Mouse (Mus musculus) Muller cell, postnatal 12 days (primary cell): ENCODE results near the gene Trmu.
"Not testable (repeated sequence)": the region's sequence is repeated elsewhere in the genome, so short reads cannot be mapped to it uniquely, and the experiment has no call there.

Experiments
- DNase-seq: peaks from one replicate; pipeline ENCODE4 v3.0.0-alpha.2; 2015; ENCODE audit errors: inconsistent ontology term

The Trmu gene

DNA sequence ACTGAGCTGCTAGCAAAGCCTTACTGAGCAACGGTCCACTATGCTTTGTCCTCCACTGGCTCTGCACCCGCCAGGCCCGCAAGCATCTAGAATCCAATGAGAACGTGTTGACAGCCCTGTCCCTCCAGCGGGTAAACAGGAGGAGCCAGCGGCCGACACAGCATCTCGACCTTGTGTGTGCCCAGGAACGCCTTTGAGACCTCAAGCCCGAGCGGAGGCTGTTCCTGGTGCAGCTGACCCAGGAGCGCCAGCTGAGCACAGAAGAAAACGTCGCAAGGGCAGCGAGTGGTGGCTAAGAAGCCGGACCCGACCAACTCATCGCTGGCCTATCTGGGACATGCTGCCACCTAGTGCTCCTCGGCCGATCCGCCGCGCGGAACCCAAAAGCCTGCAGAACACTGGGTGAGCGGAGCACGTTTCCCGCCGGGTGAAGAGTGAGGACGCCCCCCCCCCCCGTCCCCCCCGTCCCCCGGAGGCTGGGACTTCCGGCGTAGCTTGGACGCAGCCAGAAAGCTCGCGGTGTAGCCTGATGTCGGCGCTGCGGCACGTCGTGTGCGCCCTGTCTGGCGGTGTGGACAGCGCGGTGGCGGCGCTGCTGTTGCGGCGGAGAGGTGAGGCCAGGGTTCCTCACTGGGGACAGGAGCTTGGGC, at the start of gene Trmu:
Gene Trmu (plus strand): TSS at position 465 of the 650 bp plus-strand sequence.
- DNase-seq, result peak; percentile 96

DNA sequence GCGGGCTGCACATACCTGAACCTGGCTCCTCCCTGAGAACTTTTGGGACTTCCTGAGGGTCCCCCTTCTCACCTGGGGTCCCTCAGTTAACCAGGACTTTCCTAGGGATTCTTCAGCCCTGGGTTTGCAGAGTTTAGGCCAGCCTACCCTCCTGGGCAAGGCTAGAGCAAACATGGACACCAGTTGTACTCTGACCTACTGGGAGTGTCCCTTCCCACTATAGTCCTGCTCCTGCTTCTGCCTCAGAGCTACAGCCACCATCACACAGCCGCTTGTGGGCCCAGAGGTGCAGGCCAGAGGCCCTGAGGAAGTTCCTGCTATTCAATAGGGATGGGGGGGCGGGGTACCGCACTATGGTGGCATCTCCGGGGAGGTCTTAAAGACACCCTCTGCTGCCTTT, 49.6 kb upstream of the Trmu start:
- no peak for DNase-seq

DNA sequence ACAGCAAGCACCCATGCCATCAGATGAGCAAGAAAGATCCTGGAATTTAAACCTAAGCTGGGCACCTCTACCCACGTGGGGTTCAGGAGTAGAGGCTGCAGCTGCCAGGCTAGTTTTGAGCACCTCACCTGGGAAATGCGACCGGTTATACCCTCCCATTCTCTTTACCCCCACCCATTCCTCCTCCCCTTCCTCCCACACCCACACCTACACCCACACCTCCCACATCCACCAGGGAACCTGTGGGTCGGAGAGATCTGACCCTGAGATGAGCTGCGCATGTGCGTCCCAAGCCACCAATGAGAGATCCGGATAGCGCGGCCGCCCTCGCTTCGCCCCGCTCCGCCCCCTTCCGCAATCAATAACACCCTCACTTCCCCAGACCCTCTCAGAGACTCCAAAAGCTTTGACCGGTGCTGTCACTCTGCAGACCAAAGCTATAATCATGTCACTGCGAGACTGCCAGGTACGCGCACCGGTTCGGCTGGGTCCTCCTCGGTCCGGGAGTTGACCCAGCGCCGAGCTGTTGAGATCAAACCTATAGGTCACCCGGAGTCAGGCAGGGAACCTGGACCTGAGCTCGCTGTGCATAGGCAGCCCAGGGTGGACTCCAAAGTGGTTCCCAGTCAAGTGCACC, 47.0 kb upstream of the Trmu start, which contains the start of gene Ttc38:
Gene Ttc38 (plus strand): TSS at position 353 of the 637 bp plus-strand sequence.
- DNase-seq, result peak; percentile 78

DNA sequence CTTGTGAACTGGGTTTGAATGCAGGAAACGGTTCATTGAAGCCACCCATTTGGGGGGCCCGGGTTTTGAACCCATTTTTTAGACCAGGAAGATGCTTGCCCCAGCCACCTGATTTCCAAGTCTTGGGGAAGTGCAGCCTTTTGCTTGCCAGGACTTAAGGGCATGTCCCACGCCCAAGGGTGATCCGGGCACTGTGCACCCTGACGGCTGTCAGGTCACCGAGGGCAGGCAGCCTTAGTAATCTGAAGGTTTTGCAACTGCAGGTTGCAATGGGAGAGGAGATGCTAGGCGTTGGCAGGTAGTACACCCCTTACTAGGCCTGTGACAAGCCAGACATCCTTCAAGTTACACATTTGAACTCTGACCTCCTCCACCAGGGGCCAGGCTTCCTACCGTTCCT, 46.5 kb upstream of the Trmu start:
- DNase-seq, result no peak

DNA sequence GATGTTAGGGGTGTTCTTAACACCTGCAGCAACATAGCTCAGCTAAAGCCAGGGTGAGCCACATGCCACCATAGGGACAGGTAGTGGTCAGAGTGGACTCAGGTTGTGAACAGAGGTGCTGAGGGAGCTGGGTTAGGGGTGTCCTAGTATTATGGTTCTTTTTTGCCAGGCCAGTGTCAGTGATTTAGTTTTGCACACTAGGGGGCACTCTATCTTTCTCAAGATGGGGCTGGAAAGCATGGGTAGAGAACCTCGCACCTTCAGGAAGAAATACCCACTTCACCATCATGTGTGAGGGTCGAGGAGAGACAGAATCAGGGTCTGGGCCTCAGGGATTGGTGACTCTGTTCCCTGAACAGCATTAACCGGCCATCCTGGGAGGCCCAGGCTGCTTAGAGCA, 43.8 kb upstream of the Trmu start:
- no peak for DNase-seq

DNA sequence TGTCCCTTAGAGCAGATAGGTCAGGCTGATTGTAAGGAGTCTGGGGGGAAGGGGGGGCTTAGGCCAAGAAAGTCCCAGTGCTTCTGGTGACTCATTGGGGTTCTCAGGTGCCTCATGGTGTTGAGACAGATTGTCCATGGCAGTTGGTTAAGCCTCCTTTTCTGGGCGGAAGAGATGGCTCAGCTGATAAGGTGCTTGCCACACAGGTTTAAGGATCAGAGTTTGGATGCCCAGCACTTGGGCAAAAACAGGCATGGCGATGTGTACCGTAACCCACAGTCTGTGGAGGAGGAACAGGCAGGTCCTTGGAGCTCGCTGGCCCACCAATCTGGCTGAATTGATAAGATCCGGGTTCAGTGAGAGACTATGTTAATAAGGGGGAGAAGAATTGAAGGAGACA, 42.2 kb upstream of the Trmu start:
- no peak for DNase-seq

DNA sequence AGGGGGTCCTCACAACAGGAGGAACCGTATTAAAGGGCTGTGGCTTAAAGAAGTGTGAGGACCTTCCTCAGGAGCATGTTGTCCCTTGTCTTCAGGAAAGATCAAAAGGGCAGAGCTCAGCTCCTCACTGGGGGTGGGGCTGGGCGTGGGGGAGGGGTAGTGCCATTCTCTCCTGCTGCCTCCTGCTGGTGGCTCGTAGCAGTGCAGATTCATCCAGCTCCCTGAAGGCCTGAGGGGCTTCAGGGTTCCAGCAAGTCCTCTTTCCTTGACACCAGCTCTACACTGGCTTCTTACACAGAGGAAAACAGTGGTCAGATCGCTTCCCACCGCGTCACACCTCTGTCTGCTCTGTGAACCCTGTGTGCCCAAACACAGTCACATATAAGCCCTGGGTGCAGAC, 38.1 kb upstream of the Trmu start:
- no peak for DNase-seq

DNA sequence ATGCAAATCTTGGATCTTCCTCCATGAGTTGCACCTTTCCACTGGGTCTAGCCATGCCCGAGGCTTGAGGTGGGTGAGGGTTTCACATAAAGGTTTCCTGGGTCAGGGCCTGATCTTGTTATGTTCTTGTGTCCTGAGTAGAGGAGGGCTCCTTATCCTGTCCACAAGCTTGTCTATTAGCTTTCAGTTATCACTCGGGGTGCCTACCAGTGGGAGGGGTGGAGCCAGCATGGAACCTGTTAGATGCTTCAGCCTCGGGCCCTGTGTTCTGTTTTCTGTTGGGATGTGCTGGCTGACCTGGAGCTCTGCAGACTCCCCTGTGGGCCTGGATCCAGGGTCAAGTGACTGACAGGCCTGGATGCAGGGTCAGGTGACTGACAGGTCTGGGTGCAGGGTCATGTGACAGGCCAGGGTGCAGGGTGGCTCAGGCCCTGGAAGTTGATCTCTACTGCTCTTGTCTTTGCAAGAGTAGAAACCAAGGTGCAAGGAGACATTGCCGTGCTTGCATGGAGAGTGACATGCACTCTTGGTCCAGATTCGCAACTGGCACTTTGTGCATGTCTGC, 37.2 kb upstream of the Trmu start:
- no peak for DNase-seq

DNA sequence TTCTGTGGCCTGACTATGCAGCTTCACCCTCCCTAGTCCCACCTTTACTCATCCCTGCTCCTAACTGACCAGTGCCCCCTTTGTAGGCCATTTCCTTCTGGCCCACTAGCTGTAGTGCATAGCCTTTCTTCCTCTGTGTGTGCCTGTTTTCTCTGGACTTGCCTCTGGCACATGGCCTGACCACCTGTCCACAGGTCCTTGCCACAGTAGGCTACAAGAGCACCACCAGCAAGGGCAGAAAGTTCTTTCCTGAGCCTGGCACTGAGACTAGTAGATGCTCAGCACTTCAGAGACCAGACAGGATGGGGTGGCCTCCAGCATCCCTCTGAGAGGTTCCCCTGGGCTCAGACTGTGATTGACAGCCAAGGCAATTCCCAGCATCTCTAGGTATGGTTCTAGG, 34.0 kb upstream of the Trmu start:
- no peak for DNase-seq

DNA sequence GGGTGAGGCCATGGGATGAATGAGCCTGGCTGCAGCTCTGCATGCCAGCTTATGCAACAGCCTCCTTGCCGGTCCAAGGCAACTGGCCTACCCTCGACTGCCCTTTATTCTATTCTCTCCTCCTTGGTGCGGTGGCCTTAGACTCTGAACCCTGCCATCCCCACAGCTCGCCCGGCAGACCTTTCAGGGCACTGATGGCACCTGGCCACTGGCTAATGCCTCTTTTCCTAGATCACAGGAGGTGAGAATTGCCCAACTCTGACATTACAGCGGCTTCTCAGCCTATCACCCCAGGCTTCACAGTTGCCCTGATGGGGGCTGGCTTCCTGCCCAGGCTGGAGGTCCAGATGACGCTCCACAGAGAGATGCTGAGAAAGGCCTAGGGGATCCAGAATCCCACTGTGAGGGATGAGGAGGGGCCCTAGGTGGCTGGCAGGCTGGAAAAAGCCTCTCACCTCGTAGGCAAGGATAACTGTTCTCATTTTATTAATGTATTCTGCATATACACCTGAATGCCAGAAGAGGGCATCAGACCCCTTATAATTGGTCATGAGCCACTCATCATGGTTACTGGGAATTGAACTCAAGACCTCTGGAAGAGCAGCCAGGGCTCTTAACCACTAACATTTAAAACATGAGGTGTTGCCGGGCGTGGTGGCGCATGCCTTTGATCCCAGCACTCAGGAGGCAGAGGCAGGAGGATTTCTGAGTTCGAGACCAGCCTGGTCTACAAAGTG, 27.3 kb upstream of the Trmu start:
- no peak for DNase-seq

DNA sequence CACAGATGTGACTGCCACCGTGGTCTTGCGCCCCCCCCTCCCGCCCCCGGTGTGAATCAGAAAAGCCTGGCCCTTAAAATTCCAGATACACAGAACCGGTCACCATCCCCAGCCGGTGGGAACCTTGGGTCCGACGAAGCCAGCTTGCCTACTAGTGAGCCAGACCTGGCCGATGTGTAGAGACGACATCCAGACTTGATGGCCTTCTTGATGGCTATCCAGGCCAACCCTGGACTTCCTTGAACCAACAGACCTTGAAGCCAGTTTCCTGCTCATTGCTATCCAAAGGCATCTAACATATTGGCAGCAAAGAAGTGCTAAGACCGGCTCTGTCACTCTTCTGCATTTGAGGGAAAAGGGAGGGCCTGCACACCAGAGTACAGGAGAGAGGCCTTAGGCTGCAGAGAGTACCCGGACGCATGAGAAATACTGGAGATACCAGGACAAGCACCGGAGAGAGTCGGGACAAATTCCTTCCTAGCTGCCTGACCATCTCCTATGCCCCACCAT, 20.1 kb upstream of the Trmu start:
- DNase-seq, result no peak

DNA sequence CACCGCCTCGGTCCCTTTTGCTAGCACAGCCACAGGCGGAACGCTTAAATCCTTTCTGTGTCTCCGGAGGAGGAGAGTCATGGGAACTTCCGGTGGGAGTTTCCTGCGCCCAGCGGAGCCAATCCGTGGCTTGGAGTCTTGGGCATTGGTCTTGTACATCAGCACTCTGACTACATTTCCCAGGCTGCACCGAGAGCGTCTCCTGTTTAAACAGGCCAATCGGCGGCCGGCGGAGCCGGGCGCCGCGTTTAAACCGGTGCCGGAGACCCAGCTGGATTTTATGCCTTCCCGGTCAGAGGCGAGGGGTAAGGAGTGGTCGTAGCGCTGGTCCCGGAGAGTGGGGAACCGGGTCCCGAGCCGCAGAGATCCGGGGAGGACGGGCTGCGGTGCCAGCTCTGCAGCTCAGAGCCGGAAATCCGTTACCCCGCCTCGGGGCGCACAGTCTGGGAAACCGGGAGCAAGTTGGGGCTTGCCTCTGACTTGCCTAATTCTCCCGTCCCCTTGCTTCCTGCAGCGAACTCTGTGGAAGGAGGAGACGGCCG, 19.6 kb upstream of the Trmu start, which contains the start of gene Gtse1:
Gene Gtse1 (plus strand): TSS at position 256 of the 542 bp plus-strand sequence.
- peak; percentile 96 for DNase-seq

DNA sequence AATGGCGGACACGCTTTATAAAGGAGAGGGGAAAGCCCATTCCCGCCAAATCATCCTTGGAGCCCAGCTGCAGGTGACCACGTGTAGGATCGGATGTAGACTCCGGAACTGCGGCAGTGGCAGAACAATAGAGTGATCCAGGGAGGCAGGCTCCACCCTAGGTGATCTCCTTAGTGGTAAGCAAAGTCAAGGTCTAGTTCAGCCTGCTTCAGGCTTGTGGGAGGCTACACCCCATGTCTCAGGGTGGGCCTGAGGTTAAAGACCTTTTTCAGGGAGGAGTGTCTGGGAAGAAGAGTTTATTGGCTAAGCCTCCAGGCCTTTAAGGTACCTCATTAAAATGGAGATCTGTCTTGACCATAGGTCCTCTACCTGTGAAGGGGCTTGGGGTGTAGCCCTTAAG, 13.2 kb upstream of the Trmu start:
- DNase-seq, result not testable (repeated sequence)

DNA sequence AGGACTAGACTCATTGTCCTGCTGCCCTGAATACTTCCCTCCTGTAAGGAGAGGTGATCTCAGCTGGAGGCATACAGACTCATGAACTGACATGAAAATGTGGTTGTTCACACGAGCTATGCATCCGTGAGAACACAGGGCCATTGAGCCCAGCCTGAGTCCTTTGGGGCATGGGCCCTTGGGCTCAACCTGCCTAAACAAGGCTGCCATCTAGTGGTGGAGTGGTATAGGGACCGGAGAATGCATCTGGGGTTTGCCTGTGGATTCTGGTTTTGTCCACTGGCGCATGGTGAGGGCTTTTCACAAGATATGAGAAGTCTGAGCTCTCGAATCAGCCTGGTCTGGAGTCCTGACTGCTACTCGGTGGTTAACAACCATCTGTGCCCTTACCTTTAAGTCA, 11.4 kb upstream of the Trmu start:
- peak; percentile 62 for DNase-seq

DNA sequence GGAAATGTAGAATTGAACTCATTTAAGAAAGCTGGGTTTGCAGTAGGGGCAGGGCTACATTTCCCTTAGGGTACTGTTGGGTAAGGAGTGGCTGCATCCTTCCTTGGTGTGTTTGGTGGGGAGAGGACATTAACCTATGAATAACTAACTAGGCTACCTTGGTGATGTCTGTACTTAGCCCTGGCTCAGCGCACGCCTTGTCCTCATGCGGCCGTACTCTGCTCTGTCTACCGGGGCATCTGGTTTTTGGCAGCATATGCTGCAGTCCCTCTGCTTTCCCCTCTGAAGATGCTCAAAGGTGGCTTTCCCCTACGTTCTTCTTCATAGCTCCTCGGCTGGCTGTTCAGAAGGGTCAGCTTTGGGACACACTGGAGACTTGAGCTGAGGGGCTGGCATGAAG, 1.8 kb upstream of the Trmu start:
- DNase-seq, result no peak

DNA sequence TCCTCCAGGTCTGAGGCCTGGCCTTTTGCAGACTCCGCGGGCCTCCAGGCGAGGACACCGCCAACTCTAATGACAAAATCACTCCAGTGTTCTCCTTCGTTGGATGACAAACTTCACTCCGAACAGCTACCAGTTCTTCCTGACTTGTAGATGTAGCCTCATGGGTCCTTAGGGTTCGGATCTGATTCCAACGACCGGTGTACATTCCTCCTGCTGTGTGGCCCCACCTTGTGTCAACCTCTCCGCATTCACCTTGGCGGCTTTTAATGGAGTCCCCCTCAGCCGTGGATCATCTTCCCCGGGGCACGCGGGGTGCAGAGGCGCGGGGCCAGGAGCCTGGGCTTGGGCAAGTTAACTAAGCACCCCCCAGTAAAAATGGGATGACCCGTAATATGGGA, 385 bp downstream of the Trmu start:
- DNase-seq, result no peak

DNA sequence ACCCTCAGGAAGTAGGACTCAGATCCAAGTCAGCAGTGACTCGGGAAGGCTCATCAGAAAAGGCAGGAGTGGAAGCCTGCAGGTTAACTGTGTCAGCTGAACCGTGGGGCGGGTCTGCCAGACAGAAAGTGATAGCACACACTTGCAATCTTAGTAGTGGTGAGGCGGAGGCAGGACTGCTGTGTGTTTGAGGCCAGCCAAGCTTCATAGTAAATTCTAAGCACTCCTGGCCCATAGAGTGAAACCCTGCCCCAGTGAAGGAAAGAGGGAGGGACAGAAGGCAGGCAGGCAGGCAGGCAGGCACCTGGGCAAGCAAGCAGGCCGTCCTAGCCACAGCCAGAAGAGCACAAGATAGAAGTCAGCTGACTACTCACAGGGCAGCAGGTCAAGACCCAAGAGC, 6.5 kb downstream of the Trmu start:
- no peak for DNase-seq

DNA sequence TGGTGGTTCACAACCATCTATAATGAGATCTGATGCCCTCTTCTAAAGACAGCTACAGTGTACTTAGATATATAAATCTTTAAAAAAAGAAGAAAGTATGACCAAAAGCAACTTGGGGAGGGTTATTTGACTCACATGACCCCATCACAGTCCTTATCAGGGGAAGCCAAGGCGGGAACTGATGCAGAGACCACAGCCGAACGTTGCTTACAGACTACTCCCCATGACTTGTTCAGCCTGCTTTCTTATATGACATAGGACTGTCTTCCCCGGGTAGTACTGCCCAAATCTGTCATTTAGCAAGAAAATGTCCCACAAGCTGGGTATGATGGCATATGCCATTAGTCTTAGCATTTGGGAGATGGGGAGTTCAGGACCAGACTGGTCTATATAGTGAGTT, 10.1 kb downstream of the Trmu start:
- DNase-seq, result no peak

DNA sequence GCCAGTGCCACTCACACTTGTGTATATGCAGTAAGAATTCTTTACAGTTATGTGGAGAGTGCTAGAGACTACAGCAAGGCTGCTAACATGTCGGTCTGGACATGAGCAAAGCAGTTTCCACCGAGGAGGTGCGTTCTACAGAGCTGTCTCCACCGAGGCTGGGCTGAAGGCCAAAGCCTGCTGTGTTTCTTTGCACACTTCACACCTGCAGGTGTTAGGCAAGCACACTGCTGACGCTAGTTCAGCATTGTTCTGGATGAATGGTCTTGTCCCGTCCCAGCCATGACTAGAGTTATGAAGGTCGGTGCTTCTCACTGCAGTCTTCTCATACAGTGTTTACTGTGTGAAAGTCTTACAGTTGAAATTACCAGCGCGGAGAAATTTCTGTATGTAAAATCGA, 12.9 kb downstream of the Trmu start:
- DNase-seq, result no peak

DNA sequence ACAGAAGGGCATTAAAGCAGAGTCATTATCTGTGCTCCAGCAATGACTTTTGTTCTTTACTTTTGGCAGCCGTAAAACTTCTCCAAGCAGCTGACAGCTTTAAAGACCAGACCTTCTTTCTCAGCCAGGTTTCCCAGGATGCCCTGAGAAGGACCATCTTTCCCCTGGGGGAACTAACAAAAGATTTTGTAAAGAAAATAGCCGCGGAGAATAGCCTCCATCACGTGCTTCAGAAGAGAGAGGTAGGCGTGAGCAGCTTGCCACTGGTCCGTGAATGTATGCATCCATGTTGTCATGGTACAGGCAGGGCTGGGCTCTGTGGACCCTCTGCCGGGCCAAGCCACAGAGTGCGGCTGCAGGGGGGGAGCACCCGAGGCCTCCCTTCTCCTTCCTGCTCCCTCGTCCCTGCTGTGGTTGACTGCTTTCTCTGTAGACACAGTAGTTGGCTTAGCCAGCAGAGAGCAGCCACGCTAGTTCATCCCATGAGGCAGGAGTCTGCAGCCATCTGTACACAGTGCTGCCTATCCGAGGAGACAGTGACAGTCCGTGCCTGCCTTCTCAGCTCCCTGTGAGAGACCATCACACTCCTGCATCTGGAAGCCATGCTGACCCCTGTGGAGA, 13.5 kb downstream of the Trmu start:
- DNase-seq, result no peak

DNA sequence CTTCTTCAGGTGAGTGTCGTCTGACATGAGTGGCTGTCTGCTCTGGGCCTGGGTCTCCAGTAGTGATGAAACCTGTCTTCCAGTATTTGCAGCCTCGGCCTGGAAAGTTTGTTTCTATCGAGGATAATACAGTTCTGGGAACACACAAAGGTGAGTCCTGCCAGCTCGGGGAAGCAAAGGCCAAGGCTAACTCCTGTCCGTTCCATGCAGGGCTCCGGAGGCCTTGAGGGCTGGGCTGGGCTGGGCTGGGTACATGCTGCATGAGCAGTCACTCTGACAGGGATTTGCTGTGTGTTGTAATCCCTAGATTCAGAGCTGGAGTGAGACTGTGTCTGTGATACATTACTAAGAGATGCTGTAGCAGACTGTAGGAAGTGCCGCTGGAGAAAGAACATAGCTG, 14.8 kb downstream of the Trmu start:
- no peak for DNase-seq

DNA sequence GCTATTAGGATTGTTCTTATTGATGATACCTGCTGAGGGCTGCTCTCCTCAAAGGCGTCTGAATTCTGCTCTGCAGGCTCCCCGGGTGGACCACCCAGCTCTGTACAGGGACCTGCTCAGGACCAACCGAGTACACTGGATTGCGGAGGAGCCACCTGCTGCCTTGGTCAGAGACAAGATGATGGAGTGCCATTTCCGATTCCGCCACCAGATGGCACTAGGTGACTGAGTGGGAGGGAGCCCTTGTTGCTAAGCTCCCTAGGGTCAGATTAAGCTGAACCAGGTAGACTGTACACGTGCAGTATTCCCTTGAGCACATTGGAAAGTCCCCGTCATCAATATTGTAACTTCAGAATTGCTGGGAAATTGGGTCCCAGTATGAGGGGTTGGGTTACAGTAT, 17.2 kb downstream of the Trmu start:
- DNase-seq, result peak; percentile 50
